Mouse (Mus musculus): Measurements from ENCODE around the gene Zfp36l1. TPM values are rescaled to one million over a fixed set of nuclear protein-coding genes. Genes with fewer than 3 reads are reported as not detected.
"Not testable (repeated sequence)": the region's sequence is repeated elsewhere in the genome, so short reads cannot be mapped to it uniquely, and the experiment has no call there.

The Zfp36l1 gene
- polyA plus RNA-seq, 1 experiment: not detected

DNA sequence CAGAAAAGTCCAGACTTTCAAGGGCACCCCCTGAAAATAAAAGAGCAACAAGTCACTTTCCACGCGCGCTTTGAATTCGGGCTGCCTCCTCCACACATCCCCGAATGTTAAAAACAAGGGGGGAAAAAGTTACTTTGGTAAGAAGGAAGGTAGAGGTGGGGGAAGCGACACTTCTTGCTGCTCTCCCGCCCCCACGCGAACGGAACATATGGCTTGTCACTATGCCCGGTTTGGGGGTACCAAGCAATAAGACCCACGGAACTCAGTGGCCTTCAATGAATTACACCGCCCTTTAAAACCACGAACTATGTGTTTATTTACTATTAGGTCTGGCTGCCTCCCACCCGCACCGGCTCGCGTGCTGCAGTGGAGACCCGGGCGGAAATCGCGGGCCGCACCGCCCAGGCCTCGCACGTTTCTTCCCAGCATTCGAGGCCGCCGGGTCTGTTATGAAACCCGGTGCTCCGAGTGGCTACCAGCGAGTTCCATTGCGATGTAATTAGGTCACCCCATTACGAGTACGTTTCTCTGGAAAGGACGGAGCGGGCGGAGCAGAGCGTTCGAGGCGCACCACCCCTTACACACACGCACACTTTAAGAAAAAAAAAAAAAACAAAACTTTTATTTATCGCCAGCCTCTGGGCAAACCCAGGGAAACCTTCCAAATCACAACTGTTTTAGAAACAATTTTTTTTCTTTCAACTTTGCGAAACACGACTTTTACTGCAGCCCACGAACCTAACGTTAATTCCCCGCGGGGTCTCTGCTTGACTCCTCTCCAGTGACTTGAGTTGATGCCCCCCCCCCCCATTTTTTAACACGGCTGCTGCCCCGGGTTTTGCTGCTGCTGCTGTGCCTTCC lies 1.4 kb upstream of the Zfp36l1 start:
- Histone ChIP-seq H3K4me3 (ENCODE audit: insufficient read depth, low read depth, low read length) (peak overlapping the region; percentile 81), H3K27ac (ENCODE audit: insufficient read depth, low read depth, low read length) (peak overlapping the region; percentile 65), H3K4me1 (ENCODE audit: control insufficient read depth, insufficient read depth, low read length) (peaks cover 18% of the 10 kb centered on the region)
- WGBS: under 1% methylated on average over 51 of the region's 51 CpGs
- no peak for TF ChIP-seq CTCF (IDR thresholded peaks at IDR 0.05; ENCODE audit: insufficient read depth, low read depth, low read length)
- TF ChIP-seq POLR2A (IDR thresholded peaks at IDR 0.05; ENCODE audit: insufficient read depth, low read depth, low read length): no peak

DNA sequence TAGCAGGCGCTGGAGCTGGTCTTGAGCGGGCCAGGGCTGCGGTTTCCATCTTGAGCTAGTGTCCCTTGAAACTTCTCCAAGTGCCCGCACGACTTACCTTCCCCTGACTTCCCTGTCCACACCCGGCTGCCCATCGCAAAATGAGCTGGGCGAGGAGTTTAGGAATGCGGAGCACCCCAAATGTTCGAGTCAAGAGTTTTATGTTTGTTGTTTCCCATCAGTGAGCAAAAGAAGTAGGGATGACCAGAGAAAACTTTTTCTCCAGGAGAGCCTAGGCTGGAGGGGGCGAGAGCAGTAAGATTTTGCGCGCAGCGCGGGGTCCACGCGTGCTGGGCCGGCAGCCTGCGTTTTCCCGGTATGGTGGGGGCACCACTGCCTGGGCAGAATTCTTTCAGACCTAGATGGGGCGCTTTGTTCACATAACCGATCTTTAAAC lies 791 bp upstream of the Zfp36l1 start:
- WGBS: 2% methylated on average over 22 of the region's 22 CpGs
- TF ChIP-seq CTCF (IDR thresholded peaks at IDR 0.05; ENCODE audit: insufficient read depth, low read depth, low read length): no peak
- TF ChIP-seq POLR2A (IDR thresholded peaks at IDR 0.05; ENCODE audit: insufficient read depth, low read depth, low read length): no peak

DNA sequence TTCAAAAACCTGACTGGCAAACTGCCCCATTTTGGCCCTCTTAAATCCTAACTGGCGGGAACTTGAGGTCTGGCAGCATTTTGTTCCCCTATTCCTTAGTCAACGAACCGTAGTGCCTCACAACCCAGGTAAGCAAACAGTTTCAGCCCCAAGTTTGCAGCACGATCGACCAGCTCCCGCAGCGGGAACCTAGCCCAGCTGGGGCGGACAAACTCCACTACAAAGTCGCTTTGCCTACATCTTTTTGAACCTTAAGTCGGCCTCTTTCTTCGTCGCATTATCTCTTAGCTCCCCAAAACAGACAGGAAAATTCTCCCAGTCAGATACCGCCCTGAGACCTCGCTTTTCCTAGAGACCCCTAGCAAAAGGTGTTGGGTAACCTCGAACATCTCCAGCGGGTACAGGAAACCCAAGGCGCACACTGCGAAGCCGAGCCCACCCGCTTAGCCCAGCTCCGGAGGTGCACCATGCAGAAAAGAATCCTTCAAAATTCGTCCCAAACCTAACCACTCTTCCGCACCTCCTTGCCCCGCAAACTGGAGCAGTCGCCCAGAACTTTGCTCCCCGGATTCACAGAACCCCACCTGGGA lies 647 bp downstream of the Zfp36l1 start:
- Histone ChIP-seq H3K27ac (ENCODE audit: insufficient read depth, low read depth, low read length) (peak overlapping the region; percentile 38), H3K4me1 (ENCODE audit: control insufficient read depth, insufficient read depth, low read length) (peaks cover 18% of the 10 kb centered on the region), H3K4me3 (ENCODE audit: insufficient read depth, low read depth, low read length) (peak overlapping the region; percentile 44)
- TF ChIP-seq CTCF (IDR thresholded peaks at IDR 0.05; ENCODE audit: insufficient read depth, low read depth, low read length) (no peak), POLR2A (IDR thresholded peaks at IDR 0.05; ENCODE audit: insufficient read depth, low read depth, low read length) (no peak)
- 5% methylated on average over 26 of the region's 26 CpGs for WGBS

More for the DNA sequence above, 791 bp upstream of the Zfp36l1 start:
- Histone ChIP-seq H3K4me1 (ENCODE audit: control insufficient read depth, insufficient read depth, low read length) (peaks cover 18% of the 10 kb centered on the region), H3K4me3 (ENCODE audit: insufficient read depth, low read depth, low read length) (peak overlapping the region; percentile 19; the same call in 1 of the 2 replicates), H3K27ac (ENCODE audit: insufficient read depth, low read depth, low read length) (peak overlapping the region; percentile 65)

DNA sequence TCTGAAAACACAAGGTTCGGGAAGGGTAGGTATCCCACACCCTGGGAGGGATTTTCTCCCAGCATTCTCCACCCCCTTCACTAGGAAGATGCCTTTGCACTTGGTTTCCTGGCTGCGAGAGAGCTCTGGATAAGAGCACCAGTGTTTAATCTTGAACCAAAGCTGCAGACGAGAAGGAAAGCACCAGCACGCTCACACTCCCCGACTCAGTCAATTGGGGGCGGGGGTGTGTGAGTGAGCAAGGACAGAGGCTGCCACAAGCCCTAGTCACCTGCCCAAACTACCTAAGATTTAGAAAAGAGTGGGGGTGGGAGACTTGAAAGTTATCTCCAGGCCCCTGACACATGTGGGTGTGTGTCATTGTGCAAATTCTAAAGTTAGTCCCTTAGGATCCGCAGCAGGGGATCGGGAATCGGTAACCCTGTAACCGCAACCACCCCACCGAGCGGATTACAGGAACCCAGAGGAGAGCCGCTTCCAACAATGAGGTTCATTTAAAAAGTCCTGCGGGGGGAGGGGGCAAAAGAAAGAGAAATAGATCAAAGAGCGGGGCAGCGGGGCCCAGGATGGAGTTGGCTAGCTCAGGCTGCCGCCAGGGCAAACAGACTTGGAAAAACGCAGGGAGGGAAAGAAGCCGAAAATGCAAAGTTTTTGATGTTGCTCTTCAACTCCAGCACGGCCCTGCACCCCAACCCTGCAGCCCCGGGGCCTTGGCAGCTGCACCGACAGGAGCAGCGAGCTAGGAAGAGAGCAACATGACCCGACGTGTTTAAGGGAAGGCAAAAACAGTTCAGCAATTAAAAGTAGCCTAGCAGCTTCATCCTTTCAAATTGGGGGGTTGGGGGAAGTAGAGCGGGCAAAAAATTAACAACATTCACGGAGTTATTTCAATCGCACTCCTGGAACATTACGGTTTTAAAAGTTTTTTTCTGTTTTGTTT lies 1.4 kb downstream of the Zfp36l1 start:
- 13% methylated on average over 29 of the region's 29 CpGs for WGBS
- TF ChIP-seq CTCF (IDR thresholded peaks at IDR 0.05; ENCODE audit: insufficient read depth, low read depth, low read length): no peak
- TF ChIP-seq POLR2A (IDR thresholded peaks at IDR 0.05; ENCODE audit: insufficient read depth, low read depth, low read length): no peak
- peaks cover 18% of the 10 kb centered on the region for H3K4me1 ChIP-seq (ENCODE audit: control insufficient read depth, insufficient read depth, low read length)
- peak overlapping the region; percentile 38 for H3K27ac ChIP-seq (ENCODE audit: insufficient read depth, low read depth, low read length)
- peak overlapping the region; percentile 44 for H3K4me3 ChIP-seq (ENCODE audit: insufficient read depth, low read depth, low read length)

DNA sequence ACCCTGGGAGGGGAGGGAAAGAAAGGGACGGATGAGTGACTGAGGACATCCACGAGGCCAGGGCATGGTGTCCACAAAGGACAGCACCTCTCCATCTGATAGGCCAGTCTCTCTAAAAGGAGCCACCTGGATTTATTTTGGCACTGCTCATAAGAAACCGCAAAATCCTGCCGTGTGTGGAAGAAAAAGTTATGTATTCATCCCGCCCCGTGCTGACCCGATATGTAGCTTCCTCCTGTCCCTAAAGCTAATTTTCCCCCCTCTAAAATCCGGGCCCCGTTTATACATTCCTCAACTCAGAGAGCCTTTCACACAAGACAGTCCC lies 2.3 kb downstream of the Zfp36l1 start:
- H3K4me3 ChIP-seq (ENCODE audit: insufficient read depth, low read depth, low read length): peak overlapping the region; percentile 45
- peaks cover 18% of the 10 kb centered on the region for H3K4me1 ChIP-seq (ENCODE audit: control insufficient read depth, insufficient read depth, low read length)
- H3K27ac ChIP-seq (ENCODE audit: insufficient read depth, low read depth, low read length): no peak overlapping the region; the same call in 1 of the 2 replicates
- WGBS: 11% methylated on average over 9 of the region's 9 CpGs
- TF ChIP-seq POLR2A (IDR thresholded peaks at IDR 0.05; ENCODE audit: insufficient read depth, low read depth, low read length) (no peak), CTCF (IDR thresholded peaks at IDR 0.05; ENCODE audit: insufficient read depth, low read depth, low read length) (no peak)

DNA sequence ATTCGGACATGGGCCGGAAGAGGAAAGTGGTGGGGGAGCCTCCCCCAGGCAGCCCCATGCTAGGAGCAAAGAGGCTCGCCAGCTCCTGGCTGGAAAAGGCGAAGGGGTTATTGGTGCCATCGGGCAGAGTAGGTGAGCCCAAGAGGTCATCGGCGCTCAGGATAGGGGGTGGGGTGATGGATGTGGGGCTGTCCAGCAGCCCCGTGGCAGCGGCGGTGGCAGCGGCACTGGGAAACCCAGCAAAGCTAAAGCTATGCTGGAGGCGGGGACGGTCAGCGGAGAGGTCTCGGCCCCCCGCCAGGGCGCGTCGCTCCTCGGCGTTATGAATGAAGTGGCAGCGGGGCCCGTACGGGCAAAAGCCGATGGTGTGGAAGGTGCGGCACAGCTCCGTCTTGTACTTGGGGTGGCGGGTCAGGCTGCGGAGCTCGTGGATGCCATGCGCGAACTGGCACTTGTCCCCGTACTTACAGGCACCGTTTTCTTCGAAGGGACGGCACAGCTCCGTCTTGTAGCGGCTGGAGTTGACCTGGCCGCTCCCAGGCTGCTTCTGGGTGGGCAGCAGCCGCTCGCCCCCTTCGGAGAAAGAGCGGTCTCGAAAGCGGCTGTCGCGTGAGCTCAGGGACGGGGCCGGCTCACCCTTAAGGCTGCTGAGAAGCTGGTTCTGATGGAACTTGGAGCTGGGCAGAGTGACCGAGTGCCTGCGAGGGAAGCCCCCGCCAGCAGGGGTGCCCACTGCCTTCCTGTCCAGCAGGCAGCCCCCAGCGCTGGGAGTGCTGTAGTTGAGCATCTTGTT lies 2.9 kb downstream of the Zfp36l1 start:
- 2% methylated on average over 53 of the region's 53 CpGs for WGBS

DNA sequence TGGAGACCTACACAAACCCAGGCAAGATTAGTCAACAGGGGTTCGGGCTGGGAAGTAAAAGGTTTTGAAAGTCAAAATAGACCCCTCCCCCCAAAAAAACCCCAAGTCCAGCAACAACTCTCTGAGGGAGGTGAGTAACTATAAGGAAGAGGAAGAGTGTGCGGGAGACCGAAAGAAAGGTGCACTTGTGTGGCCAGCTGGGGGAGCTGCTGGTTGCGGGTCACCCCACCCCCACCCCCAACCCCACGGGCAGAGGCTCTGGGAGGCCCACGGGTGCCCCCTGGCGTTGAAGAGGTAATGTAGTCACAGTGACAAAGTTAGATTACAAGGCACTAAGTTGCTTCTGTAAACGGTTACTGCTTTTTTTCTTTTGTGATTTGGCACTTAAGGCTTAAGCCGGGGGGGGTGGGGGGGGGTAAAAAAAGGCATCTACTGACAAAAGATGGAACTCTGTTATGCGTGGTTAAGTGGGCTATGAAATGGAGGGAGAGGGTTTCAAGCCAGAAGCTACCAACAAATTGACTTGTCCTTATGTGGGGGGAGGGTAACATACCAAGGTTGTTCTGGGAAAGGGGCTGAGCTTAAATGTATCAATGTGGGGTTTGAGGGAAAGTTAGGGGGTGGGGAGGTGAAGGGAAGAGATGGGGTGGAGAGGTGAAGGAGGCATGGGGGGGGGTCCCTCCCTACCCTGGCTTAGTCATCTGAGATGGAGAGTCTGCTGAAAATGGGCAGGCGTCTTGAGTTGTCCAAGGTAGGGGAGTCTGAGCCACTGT lies 3.7 kb downstream of the Zfp36l1 start:
- Histone ChIP-seq H3K4me3 (ENCODE audit: insufficient read depth, low read depth, low read length) (peak overlapping the region; percentile 45; the same call in 1 of the 2 replicates), H3K4me1 (ENCODE audit: control insufficient read depth, insufficient read depth, low read length) (peaks cover 14% of the 10 kb centered on the region)
- WGBS: 4% methylated on average over 11 of the region's 11 CpGs
- H3K27ac ChIP-seq (ENCODE audit: insufficient read depth, low read depth, low read length): not testable (repeated sequence)
- peak; percentile 46; the same call in 1 of the 2 replicates for TF ChIP-seq CTCF (IDR thresholded peaks at IDR 0.05; ENCODE audit: insufficient read depth, low read depth, low read length)

More for the DNA sequence above, 2.9 kb downstream of the Zfp36l1 start:
- H3K27ac ChIP-seq (ENCODE audit: insufficient read depth, low read depth, low read length): no peak overlapping the region; the same call in 1 of the 2 replicates
- TF ChIP-seq CTCF (IDR thresholded peaks at IDR 0.05; ENCODE audit: insufficient read depth, low read depth, low read length) (no peak), POLR2A (IDR thresholded peaks at IDR 0.05; ENCODE audit: insufficient read depth, low read depth, low read length) (no peak)
- peaks cover 18% of the 10 kb centered on the region for H3K4me1 ChIP-seq (ENCODE audit: control insufficient read depth, insufficient read depth, low read length)
- peak overlapping the region; percentile 45 for H3K4me3 ChIP-seq (ENCODE audit: insufficient read depth, low read depth, low read length)
